Mouse (Mus musculus) cerebellum, adult 8-10 months (tissue): Measurements from ENCODE around the gene Pdpr.
"Not testable (repeated sequence)": the region's sequence is repeated elsewhere in the genome, so short reads cannot be mapped to it uniquely, and the experiment has no call there.

ENCODE experiments used
- DNase-seq: peaks from one replicate; pipeline ENCODE4 v3.0.0; 2022

The Pdpr gene

GRCm38 (mm10) chr8:111091706-111092105 lies 2.7 kb upstream of the Pdpr start:
- DNase-seq = no peak

DNA sequence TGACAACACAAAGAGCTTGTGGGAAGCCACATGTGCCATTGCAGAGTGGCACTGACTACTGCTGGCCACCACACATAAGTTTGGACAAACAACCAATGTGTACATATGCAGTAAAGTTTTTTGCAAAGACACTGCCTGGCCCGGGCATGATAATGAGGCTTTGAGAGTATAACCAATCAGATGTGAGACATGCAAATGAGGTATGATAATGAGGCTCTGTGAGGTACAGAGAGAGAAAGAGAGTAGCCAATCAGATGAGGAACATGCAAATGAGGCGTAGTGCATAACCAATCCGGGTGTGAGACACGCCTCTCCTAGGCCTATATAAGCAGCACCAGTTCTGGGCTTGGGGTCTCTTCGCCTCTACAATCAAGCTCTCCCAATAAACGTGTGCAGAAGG lies 2.1 kb upstream of the Pdpr start, which contains the start of gene Clec18a:
Gene Clec18a (minus strand): TSS at position 101 of the 400 bp plus-strand sequence.
- not testable (repeated sequence) for DNase-seq

- not testable (repeated sequence) for DNase-seq
These were observed 381 bp downstream of the Pdpr start for GRCm38 (mm10) chr8:111094719-111095302.

DNA sequence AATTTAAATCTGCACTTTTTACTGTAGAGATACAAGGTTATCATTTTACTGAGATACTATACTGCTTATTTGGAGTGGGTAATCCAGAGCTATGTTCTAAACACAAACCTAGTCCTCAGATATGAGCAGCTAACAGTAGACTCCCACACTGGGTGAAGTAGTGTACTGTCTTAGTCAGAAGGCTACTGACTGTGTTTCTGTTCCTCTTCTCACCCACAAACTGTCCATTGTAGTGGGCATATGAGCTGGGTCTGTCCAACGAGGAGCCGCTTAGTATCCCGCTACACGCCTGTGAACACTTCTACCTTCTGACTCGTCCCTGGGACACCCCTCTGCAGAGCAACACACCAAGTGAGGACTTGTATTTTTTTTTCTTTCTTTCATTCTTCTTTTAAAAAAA lies 20.5 kb downstream of the Pdpr start:
- no peak for DNase-seq

DNA sequence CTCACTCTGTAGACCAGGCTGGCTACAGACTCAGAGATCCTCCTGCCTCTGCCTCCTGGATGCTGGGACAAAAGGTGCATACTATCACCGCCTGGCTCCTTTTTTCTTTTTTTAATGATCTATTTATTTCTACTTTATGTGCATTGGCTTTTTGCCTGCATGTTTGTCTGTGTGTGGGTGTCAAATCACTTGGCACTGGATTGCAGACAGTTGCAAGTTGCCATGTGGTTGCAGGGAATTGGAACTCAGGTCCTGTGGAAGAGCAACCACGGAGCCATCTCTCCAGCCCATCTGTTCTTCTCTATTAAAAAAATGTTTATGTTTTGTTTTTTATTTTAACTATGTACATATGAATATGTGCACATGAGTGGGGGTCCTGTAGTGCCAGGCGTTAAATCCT lies 25.1 kb downstream of the Pdpr start:
- DNase-seq = no peak

DNA sequence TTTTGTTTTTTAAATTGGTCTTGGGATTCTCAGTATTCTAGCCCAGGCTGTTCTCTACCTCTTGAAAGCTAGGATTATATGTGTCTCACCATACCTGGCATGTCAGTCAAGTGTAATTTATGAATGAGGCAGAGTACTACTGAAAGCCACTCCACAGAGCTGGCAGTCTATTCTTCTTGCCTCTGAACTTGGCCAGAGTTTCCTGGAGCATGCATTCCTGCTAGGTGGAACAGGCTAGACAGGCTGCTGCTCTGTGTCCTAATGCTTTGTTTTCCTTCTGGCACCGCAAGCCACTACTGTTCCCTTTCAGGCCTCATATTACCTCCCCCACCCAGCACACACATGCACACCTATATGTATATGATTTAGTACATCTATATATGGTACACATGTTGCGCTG lies 36.3 kb downstream of the Pdpr start:
- no peak for DNase-seq

DNA sequence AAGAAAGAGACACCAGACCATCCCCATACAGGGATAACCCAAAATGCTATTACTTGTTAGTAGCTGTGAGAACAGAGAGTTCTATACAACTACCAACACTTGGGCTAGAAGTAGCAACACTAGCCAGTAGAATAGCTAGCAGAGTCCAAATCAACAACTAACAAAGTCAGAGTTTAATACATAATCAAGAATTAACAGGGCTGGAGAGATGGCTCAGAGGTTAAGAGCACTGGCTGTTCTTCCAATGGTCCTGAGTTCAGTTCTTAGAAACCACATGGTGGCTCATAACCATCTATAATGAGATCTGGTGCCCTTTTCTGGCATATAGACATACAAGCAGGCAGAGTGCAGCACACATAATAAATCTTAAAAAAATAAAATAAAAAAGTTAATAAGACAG lies 48.1 kb downstream of the Pdpr start:
- no peak for DNase-seq

DNA sequence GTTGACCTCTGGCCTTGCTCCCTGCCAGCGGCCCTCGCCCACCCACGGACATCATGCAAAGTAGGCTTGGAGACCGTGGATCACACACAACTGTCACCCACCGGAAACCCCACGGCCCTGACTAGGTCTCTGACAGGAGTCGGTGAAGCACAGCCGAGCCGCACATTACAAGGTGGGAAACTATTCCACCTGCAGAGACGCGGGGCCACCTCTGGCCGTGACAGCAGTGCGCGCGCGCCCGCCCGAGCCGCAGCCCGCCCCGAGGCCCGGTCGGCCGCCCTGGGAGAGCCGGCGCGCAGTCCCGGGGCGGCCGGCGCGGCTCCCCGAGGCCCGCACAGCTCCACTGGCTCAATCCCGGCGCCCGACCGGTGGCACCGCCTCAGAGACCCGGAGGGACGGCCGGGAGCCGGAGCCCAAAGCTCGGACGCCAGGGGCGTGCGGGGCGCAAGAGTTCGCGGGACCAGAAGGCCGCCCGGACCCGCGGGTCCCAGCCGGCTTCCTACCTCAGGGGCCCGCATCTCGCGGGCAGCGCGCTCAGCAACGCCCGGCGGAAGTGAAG lies 50.5 kb downstream of the Pdpr start:
- peak; percentile 29 for DNase-seq

- DNase-seq = peak; percentile 94
These were observed 51.1 kb downstream of the Pdpr start for GRCm38 (mm10) chr8:111145460-111146012.

- DNase-seq = no peak
These were observed 61.4 kb downstream of the Pdpr start for GRCm38 (mm10) chr8:111155721-111156436.

DNA sequence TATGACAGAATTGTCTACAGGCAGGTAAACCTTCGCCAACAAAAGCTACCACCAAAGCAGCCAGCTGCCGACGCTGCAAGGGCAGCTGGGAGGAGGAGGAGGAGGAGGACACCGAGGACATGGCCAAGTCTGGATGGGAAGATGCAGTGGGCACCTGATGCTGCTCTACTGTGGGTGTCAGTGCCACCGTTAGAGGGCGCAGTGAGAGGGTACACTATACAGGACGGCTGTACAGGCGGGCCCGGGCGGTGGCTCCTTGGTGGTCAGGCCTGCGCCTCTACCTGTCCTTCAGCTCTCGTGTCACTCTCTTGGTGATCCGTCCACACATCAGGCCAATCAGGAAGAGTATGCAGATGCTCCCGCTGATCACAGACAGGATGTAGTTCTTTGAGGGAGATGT lies 63.2 kb downstream of the Pdpr start:
- peak; percentile 53 for DNase-seq

DNA sequence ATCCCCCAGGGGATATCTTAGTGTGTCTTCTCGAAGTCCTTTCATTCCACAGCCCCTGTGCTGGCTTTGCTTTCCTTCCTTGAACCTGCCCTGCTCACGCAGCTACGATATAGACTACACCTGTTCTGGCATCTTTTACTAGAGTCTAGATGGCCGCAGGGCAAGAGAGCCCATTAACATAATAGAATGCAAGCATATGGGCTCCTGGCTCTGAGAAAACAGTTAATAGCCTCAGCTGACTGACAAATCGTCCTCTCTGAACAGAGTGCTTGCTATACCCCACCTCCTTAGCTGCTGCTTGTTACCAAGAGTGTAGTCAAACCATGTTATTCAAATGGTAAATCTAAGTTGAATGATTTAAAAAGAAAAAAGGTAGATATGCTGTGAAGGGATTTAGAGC lies 77.2 kb downstream of the Pdpr start:
- no peak for DNase-seq

DNA sequence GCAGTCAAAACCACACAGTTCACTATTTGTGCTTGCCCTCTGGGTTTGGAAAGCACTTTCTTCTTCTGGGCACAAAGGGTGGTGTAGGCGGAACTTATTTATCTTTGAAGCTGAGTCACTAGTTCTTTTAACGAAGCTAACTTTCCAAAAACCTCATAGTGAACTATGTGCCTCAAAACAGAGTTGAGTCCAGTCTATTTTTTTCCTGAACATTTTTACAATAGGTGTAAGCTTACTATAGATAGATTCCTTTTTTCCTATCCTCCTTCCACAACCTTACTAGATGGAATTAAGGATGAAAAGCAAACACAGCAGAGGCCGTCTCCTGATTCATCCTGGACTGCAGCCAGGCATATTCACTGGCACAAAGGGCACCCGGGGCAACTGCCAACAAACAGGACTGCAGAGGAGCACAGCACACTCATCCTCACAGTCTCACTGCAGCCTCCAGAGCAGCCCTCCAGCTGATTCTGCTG lies 91.1 kb downstream of the Pdpr start:
- peak; percentile 79 for DNase-seq
